In genomic region chr5:113600181-113600580, GRCm38 (mm10) we compare ENCODE assay signal across 32 mouse cellular contexts. TPM values are rescaled to one million over a fixed set of nuclear protein-coding genes. Genes with fewer than 3 reads are reported as not detected.
DNase-seq lines count a peak whose midpoint lies in the region; ATAC-seq lines count a peak whose summit lies in the region.
"Had no signal": no experiment of that assay in that cellular context is flagged by ENCODE, and none has a peak within 500 bp of the region (broad histone marks: within the 10 kb centered on the region; RNA-seq: fewer than 3 reads in every experiment).

No protein-coding gene starts in this region.

- peaks cover under 1% of the 10 kb centered on the region; the same call in 1 of the 2 replicates for H3K4me1 ChIP-seq in midbrain, embryonic 16.5 days (ENCODE audit: control insufficient read depth, insufficient read depth, low read length)
- peaks cover 6% of the 10 kb centered on the region; the same call in 1 of the 2 replicates for H3K4me1 ChIP-seq in midbrain, embryonic 14.5 days (ENCODE audit: control insufficient read depth, insufficient read depth, low read length)
- no peaks in the 10 kb centered on the region; the same call in 1 of the 2 replicates for H3K4me1 ChIP-seq in embryonic facial prominence, embryonic 14.5 days (ENCODE audit: control insufficient read depth, insufficient read depth, low read length)
- H3K4me1 ChIP-seq in neural tube, embryonic 14.5 days (ENCODE audit: control insufficient read depth, insufficient read depth, low read length): no peaks in the 10 kb centered on the region
- H3K4me1 ChIP-seq: heart, embryonic 12.5 days; limb, embryonic 12.5 days; liver, embryonic 15.5 days had no signal

- H3K36me3 ChIP-seq in midbrain, embryonic 16.5 days (ENCODE audit: control insufficient read depth, insufficient read depth, low read length): no peaks in the 10 kb centered on the region
- H3K36me3 ChIP-seq in midbrain, embryonic 14.5 days (ENCODE audit: control insufficient read depth, insufficient read depth, low read length): no peaks in the 10 kb centered on the region
- no peaks in the 10 kb centered on the region for H3K36me3 ChIP-seq in embryonic facial prominence, embryonic 14.5 days (ENCODE audit: control insufficient read depth, insufficient read depth, low read length)
- no peaks in the 10 kb centered on the region for H3K36me3 ChIP-seq in neural tube, embryonic 14.5 days (ENCODE audit: control insufficient read depth, insufficient read depth, low read length)
- H3K36me3 ChIP-seq: embryonic facial prominence, embryonic 12.5 days; heart, embryonic 12.5 days; kidney, embryonic 15.5 days; limb, embryonic 12.5 days; liver, embryonic 15.5 days; midbrain, embryonic 10.5 days had no signal

- H3K27ac ChIP-seq in midbrain, embryonic 16.5 days (ENCODE audit: low read length): 0 out of 2 replicates have a peak overlapping the region, but pooled peaks have one; percentile 3
- no peak overlapping the region; the same call in 1 of the 2 replicates for H3K27ac ChIP-seq in midbrain, embryonic 14.5 days (replicated peaks; ENCODE audit: low read depth, low read length)
- H3K27ac ChIP-seq in embryonic facial prominence, embryonic 14.5 days (replicated peaks; ENCODE audit: low read depth, low read length): peak overlapping the region; percentile 18; the same call in 1 of the 2 replicates
- peak overlapping the region; percentile 64 for H3K27ac ChIP-seq in neural tube, embryonic 14.5 days (ENCODE audit: low read depth, low read length)
- H3K27ac ChIP-seq: embryonic facial prominence, embryonic 12.5 days; heart, adult 2 months; kidney, embryonic 15.5 days; layer of hippocampus, adult 2 months; left cerebral cortex, adult 2 months; limb, embryonic 12.5 days; liver, embryonic 15.5 days; midbrain, embryonic 10.5 days had no signal

- H3K9ac ChIP-seq in midbrain, embryonic 16.5 days (ENCODE audit: low read depth, low read length): no peak overlapping the region
- no peak overlapping the region for H3K9ac ChIP-seq in midbrain, embryonic 14.5 days (replicated peaks; ENCODE audit: low read length)
- H3K9ac ChIP-seq in embryonic facial prominence, embryonic 14.5 days (ENCODE audit: low read depth, low read length): no peak overlapping the region
- H3K9ac ChIP-seq in neural tube, embryonic 14.5 days (replicated peaks; ENCODE audit: low read depth, low read length): no peak overlapping the region
- H3K9ac ChIP-seq: embryonic facial prominence, embryonic 12.5 days; forebrain, postnatal 0 days; heart, embryonic 12.5 days; kidney, embryonic 15.5 days; limb, embryonic 12.5 days; liver, embryonic 15.5 days; lung, embryonic 14.5 days had no signal

- H3K27me3 ChIP-seq in midbrain, embryonic 16.5 days (ENCODE audit: control insufficient read depth, insufficient read depth, low read depth, low read length): no peaks in the 10 kb centered on the region
- H3K27me3 ChIP-seq in midbrain, embryonic 14.5 days (ENCODE audit: control insufficient read depth, insufficient read depth, low read length): no peaks in the 10 kb centered on the region
- H3K27me3 ChIP-seq in embryonic facial prominence, embryonic 14.5 days (replicated peaks; ENCODE audit: control insufficient read depth, insufficient read depth, low read length): no peaks in the 10 kb centered on the region
- H3K27me3 ChIP-seq in neural tube, embryonic 14.5 days (ENCODE audit: control insufficient read depth, insufficient read depth, low read length): no peaks in the 10 kb centered on the region
- H3K27me3 ChIP-seq: embryonic facial prominence, embryonic 12.5 days; heart, embryonic 12.5 days; kidney, embryonic 15.5 days; limb, embryonic 12.5 days; liver, embryonic 15.5 days had no signal

- 84% methylated on average over 3 of the region's 3 CpGs for WGBS in midbrain, embryonic 16.5 days
- 70% methylated on average over 3 of the region's 3 CpGs for WGBS in midbrain, embryonic 14.5 days
- WGBS in embryonic facial prominence, embryonic 14.5 days: 81% methylated on average over 2 of the region's 3 CpGs
- WGBS in neural tube, embryonic 14.5 days: 89% methylated on average over 2 of the region's 3 CpGs

- peak; percentile 1 for DNase-seq in adrenal gland, postnatal 14 days
- DNase-seq in adrenal gland, adult 8-10 months: no peak
- no peak for DNase-seq in midbrain, embryonic 14.5 days
- DNase-seq in embryonic facial prominence, embryonic 14.5 days (ENCODE audit: low spot score): no peak
- no peak for DNase-seq in MN1 (ENCODE audit: low spot score)
- DNase-seq in thymus, postnatal 36 days: no peak
- DNase-seq: adrenal gland, adult 2 months; cerebellum, adult 8-10 months; cerebellum, postnatal 36 days; forebrain, postnatal 0 days; heart, adult 2 months; heart, postnatal 4 days; kidney, adult 18-20 months; kidney, postnatal 25 days; lung, embryonic 14.5 days; lung, postnatal 14 days; thymus, adult 2 months; thymus, postnatal 4 days had no signal

- no peak for ATAC-seq in midbrain, embryonic 16.5 days
- no peak for ATAC-seq in midbrain, embryonic 14.5 days (ENCODE audit: low FRiP score, low TSS enrichment)
- ATAC-seq in embryonic facial prominence, embryonic 14.5 days (ENCODE audit: low read depth): no peak
- ATAC-seq in neural tube, embryonic 14.5 days (ENCODE audit: low read depth): peak; percentile 13; the same call in 1 of the 2 replicates
- ATAC-seq: activated CD4-positive, CD25-positive, alpha-beta regulatory T cell, adult 4 months had no signal

- no peak overlapping the region for H3K4me3 ChIP-seq in midbrain, embryonic 16.5 days (ENCODE audit: low read depth, low read length)
- no peak overlapping the region for H3K4me3 ChIP-seq in midbrain, embryonic 14.5 days (replicated peaks; ENCODE audit: low read depth, low read length)
- no peak overlapping the region for H3K4me3 ChIP-seq in embryonic facial prominence, embryonic 14.5 days (ENCODE audit: low read depth, low read length)
- no peak overlapping the region for H3K4me3 ChIP-seq in neural tube, embryonic 14.5 days (ENCODE audit: low read depth, low read length)
- H3K4me3 ChIP-seq: embryonic facial prominence, embryonic 12.5 days; erythroblast, embryonic 14.5 days; heart, adult 2 months; heart, embryonic 12.5 days; kidney, embryonic 15.5 days; layer of hippocampus, adult 2 months; left cerebral cortex, adult 2 months; limb, embryonic 12.5 days; liver, embryonic 15.5 days; midbrain, embryonic 10.5 days had no signal

- no peak overlapping the region for H3K4me2 ChIP-seq in midbrain, embryonic 16.5 days (ENCODE audit: low read length)
- no peak overlapping the region for H3K4me2 ChIP-seq in midbrain, embryonic 14.5 days (ENCODE audit: low read length)
- H3K4me2 ChIP-seq in embryonic facial prominence, embryonic 14.5 days (ENCODE audit: low read depth, low read length): no peak overlapping the region
- no peak overlapping the region for H3K4me2 ChIP-seq in neural tube, embryonic 14.5 days (ENCODE audit: low read depth, low read length)
- H3K4me2 ChIP-seq: embryonic facial prominence, embryonic 12.5 days; heart, embryonic 12.5 days; kidney, embryonic 15.5 days; limb, embryonic 12.5 days; liver, embryonic 15.5 days; lung, embryonic 14.5 days had no signal

- H3K9me3 ChIP-seq in midbrain, embryonic 16.5 days (replicated peaks; ENCODE audit: control insufficient read depth, low read length, poor library complexity, severe bottlenecking): no peaks in the 10 kb centered on the region
- no peaks in the 10 kb centered on the region for H3K9me3 ChIP-seq in midbrain, embryonic 14.5 days (ENCODE audit: control insufficient read depth, low read length)
- no peaks in the 10 kb centered on the region for H3K9me3 ChIP-seq in embryonic facial prominence, embryonic 14.5 days (ENCODE audit: control insufficient read depth, low read length)
- no peaks in the 10 kb centered on the region for H3K9me3 ChIP-seq in neural tube, embryonic 14.5 days (ENCODE audit: control insufficient read depth, low read length)
- H3K9me3 ChIP-seq: embryonic facial prominence, embryonic 12.5 days; kidney, embryonic 15.5 days; liver, embryonic 15.5 days; midbrain, embryonic 10.5 days had no signal

RNA-seq across cellular contexts. Expression of gene Cmklr1, which starts 50.0 kb away (rescaled TPM):
- 10.6 and 11.3 TPM in 2 replicates for total RNA-seq in adrenal gland, postnatal 14 days (2021)
- total RNA-seq in adrenal gland, adult 8-10 months (2022): 10 to 100 TPM; 14.2 to 27.6 (median 21.2) TPM
- 1.2 and 1.3 TPM in 2 replicates for polyA plus RNA-seq in midbrain, embryonic 16.5 days (2015; fragmentation: Nextera tagmentation; extraction: Ambion mirVana)
- polyA plus RNA-seq in midbrain, embryonic 14.5 days (2014; fragmentation: Nextera tagmentation; extraction: Ambion mirVana): 1.2 and 2.1 TPM in 2 replicates
- 4.6 and 7.8 TPM in 2 replicates for polyA plus RNA-seq in embryonic facial prominence, embryonic 14.5 days (2014; fragmentation: Nextera tagmentation; extraction: Ambion mirVana)
- 0.80 and 2.2 TPM in 2 replicates for polyA plus RNA-seq in neural tube, embryonic 14.5 days (2014; fragmentation: Nextera tagmentation; extraction: Ambion mirVana)
- total RNA-seq: CH12.LX, MEL had no signal
- polyA plus RNA-seq: activated CD4-positive, CD25-positive, alpha-beta regulatory T cell, adult 4 months; erythroblast, embryonic 14.5 days had no signal
